Mouse (Mus musculus): Measurements from ENCODE around the gene Pts.

DNA sequence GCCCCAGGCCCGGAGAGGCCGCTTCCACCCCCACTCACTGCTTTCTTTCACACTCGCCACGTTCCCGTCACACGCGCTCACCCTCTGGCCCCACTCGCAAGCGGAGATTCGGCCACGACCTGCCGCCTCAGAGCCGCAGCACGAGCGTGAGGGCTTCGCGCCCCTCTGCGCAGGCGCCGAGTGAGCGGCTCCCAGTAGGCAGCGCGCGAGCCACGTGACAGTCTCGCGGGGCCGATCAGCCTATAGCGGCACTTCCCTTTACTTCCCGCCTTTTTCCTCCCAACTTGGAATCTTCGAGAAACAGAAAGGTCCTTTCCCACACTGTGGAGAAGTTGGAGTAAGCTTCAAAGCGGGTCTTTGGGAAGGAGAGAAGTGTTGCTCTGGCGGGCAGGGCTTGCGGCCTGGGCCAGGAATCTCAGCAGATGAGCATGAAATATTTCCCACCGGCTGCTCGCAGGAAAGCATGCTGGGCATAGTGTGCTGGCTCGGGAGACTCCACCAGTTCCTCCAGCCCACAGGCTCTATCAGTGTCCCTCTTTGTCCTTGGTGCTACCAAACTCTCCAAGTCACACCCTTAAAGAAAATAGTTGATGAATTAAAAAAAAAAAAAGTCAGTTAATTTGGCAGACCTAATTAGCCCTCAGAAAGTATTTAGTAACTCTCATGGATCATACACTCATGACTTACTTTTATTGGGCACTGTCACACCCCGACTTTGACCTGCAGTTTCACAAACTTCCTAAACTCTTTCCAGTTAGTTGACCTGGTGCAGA is 32.8 kb upstream of the Pts start, which contains the start of gene Tex12:
- TF ChIP-seq CTCF (conservative IDR thresholded peaks at IDR 0.05; ENCODE audit: low read length): no peak
- no peak for TF ChIP-seq POU5F1 (IDR thresholded peaks at IDR 0.05; ENCODE audit: borderline replicate concordance, low read length)
